Mouse (Mus musculus) hindbrain, postnatal 0 days (tissue): ENCODE results near the gene Bicd1. TPM values are rescaled to one million over a fixed set of nuclear protein-coding genes. Genes with fewer than 3 reads are reported as not detected.

Experiments
- ATAC-seq: fragments of 200-750 bp; cut with Nextera tagmentation; 2 replicates; pipeline ENCODE4 v1.8.0; 2017; ENCODE audit warnings: mild to moderate bottlenecking, moderate TSS enrichment, moderate library complexity
- DNase-seq: peaks from one replicate; pipeline ENCODE4 v3.0.0-alpha.2; 2015; ENCODE audit warnings: low spot score
- H3K27ac ChIP-seq: fragments of 300-500 bp; sonication (generic); 2 replicates; pipeline ENCODE4 v1.5.1; 2014; ENCODE audit warnings: mild to moderate bottlenecking
- H3K27me3 ChIP-seq: fragments of 300-500 bp; sonication (generic); 2 replicates; pipeline ENCODE4 v1.6.1; 2014; ENCODE audit warnings: low read length, mixed read lengths; ENCODE audit not compliant: insufficient read depth
- H3K36me3 ChIP-seq: fragments of 300-500 bp; sonication (generic); 2 replicates; pipeline ENCODE4 v1.6.1; 2014; ENCODE audit warnings: low read length, mixed read lengths; ENCODE audit not compliant: insufficient read depth
- H3K4me1 ChIP-seq: fragments of 300-500 bp; sonication (generic); 2 replicates; pipeline ENCODE4 v1.6.1; 2014; ENCODE audit warnings: antibody characterized with exemption, low read length, mixed read lengths; ENCODE audit not compliant: insufficient read depth
- H3K4me2 ChIP-seq: fragments of 300-500 bp; sonication (generic); 2 replicates; pipeline ENCODE4 v1.6.1; 2014; ENCODE audit warnings: low read depth, mild to moderate bottlenecking, low read length, moderate library complexity, mixed read lengths
- H3K4me3 ChIP-seq: fragments of 300-500 bp; sonication (generic); 2 replicates; pipeline ENCODE4 v1.5.1; 2014; ENCODE audit warnings: low read length
- H3K9ac ChIP-seq: fragments of 300-500 bp; sonication (generic); replicated peaks from 2 replicates; pipeline ENCODE4 v1.6.1; 2014; ENCODE audit warnings: mild to moderate bottlenecking, low read length, moderate library complexity, mixed read lengths
- H3K9me3 ChIP-seq: fragments of 300-500 bp; sonication (generic); 2 replicates; pipeline ENCODE4 v1.6.1; 2016; ENCODE audit warnings: low read length, mixed read lengths
- CTCF ChIP-seq: IDR thresholded peaks from 2 replicates; pipeline ENCODE4 v1.5.1; 2016; ENCODE audit warnings: antibody characterized with exemption, control low read depth, low read depth
- WGBS: fragments of 180-500 bp; shearing (Covaris S2); extraction: QIAGEN DNeasy Blood & Tissue Kit; methylation state at CpG from one replicate; pipeline ENCODE4 v1.1.7; 2014; 5-methylcytosine and 5-hydroxymethylcytosine counted together
- polyA plus RNA-seq: library from polyadenylated mRNA; unstranded; fragments of >200 nt; fragmentation: Nextera tagmentation; extraction: Ambion mirVana; gene quantifications from 2 replicates; pipeline ENCODE4 v1.2.1, GENCODE M21; 2015
- total RNA-seq: library from RNA; depleted of rRNA; stranded (reverse); fragments of >200 nt; gene quantifications from 2 replicates; pipeline ENCODE4 v1.2.3, GENCODE M21; 2014

The Bicd1 gene
- total and polyA plus RNA-seq, 2 experiments from 2014 or later = 33.0 to 37.1 TPM

DNA sequence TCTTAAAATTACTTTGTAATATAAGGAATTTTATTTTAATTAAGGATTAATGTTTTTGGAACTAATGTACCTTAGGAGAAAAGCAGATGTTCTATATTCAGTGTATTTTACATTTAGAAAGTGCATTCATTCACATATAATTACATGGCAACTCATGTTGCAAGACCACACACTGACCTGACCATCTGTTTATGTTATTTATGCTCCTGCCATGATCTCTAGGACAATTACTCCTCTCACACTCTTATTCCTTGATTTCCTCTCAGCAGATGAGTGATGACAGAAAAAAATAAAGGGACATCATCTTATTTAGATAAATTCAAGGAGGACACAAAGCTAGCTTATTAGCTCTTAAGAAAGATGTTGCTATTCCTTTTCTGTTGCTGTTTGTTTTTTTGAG lies 9.3 kb upstream of the Bicd1 start:
- no peaks in the 10 kb centered on the region for H3K36me3 ChIP-seq
- H3K27me3 ChIP-seq = no peaks in the 10 kb centered on the region
- H3K4me1 ChIP-seq = no peaks in the 10 kb centered on the region
- no peak for TF ChIP-seq CTCF
- H3K9ac ChIP-seq = no peak overlapping the region
- no peak for ATAC-seq
- H3K9me3 ChIP-seq = no peaks in the 10 kb centered on the region
- peak; percentile 27 for DNase-seq
- H3K4me3 ChIP-seq = no peak overlapping the region
- no peak overlapping the region for H3K4me2 ChIP-seq
- no peak overlapping the region for H3K27ac ChIP-seq

GRCm38 (mm10) chr6:149409341-149409740 lies 655 bp downstream of the Bicd1 start:
- peak overlapping the region; percentile 91 for H3K9ac ChIP-seq
- no peaks in the 10 kb centered on the region for H3K9me3 ChIP-seq
- DNase-seq (peak; percentile 49), ATAC-seq (peak; percentile 43)
- WGBS = under 1% methylated on average over 11 of the region's 11 CpGs
- no peaks in the 10 kb centered on the region for H3K36me3 ChIP-seq
- H3K4me2 ChIP-seq = peak overlapping the region; percentile 83
- no peak for TF ChIP-seq CTCF
- H3K27me3 ChIP-seq = no peaks in the 10 kb centered on the region
- no peaks in the 10 kb centered on the region for H3K4me1 ChIP-seq
- H3K4me3 ChIP-seq = peak overlapping the region; percentile 63
- peak overlapping the region; percentile 94 for H3K27ac ChIP-seq

GRCm38 (mm10) chr6:149409845-149410244 lies 1.2 kb downstream of the Bicd1 start:
- peak overlapping the region; percentile 83 for H3K4me2 ChIP-seq
- no peaks in the 10 kb centered on the region for H3K36me3 ChIP-seq
- TF ChIP-seq CTCF = no peak
- DNase-seq = peak; percentile 33
- ATAC-seq = no peak
- no peaks in the 10 kb centered on the region for H3K9me3 ChIP-seq
- peak overlapping the region; percentile 94 for H3K27ac ChIP-seq
- H3K4me1 ChIP-seq = no peaks in the 10 kb centered on the region
- no peaks in the 10 kb centered on the region for H3K27me3 ChIP-seq
- 3% methylated on average over 4 of the region's 4 CpGs for WGBS
- H3K9ac ChIP-seq = peak overlapping the region; percentile 91
- peak overlapping the region; percentile 63 for H3K4me3 ChIP-seq

GRCm38 (mm10) chr6:149413256-149413655 lies 4.6 kb downstream of the Bicd1 start:
- H3K9ac ChIP-seq = no peak overlapping the region
- no peak for ATAC-seq
- no peak overlapping the region for H3K4me2 ChIP-seq
- H3K27me3 ChIP-seq = no peaks in the 10 kb centered on the region
- H3K4me1 ChIP-seq = no peaks in the 10 kb centered on the region
- no peak for TF ChIP-seq CTCF
- H3K36me3 ChIP-seq = no peaks in the 10 kb centered on the region
- H3K27ac ChIP-seq = no peak overlapping the region
- no peak overlapping the region for H3K4me3 ChIP-seq
- H3K9me3 ChIP-seq = no peaks in the 10 kb centered on the region
- no peak for DNase-seq

- H3K9ac ChIP-seq = no peak overlapping the region
- no peaks in the 10 kb centered on the region for H3K9me3 ChIP-seq
- H3K36me3 ChIP-seq = no peaks in the 10 kb centered on the region
- H3K4me3 ChIP-seq = no peak overlapping the region
- H3K4me2 ChIP-seq = no peak overlapping the region
- ATAC-seq (no peak), DNase-seq (no peak)
- no peaks in the 10 kb centered on the region for H3K4me1 ChIP-seq
- no peak for TF ChIP-seq CTCF
- H3K27me3 ChIP-seq = no peaks in the 10 kb centered on the region
- H3K27ac ChIP-seq = no peak overlapping the region
Measured at GRCm38 (mm10) chr6:149424748-149425147, 16.1 kb downstream of the Bicd1 start.

DNA sequence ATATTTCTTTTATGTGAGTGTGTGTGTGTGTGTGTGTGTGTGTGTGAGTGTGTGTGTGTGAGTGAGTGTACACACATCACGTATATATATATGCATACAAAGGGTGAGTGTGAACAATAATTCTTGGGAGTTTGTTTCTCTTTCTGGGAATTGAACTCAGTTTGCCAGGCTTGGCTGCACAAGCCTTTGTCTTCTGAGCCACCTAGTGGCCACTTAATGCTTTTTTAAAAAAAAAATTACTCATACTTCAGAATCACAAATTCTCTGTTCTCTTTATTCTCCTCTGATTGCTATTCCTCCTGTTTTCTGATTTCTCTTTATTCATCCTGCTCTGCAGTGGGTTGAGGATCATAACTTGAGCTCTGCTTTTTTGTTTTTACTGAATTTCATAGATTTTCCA lies 30.5 kb downstream of the Bicd1 start:
- H3K4me2 ChIP-seq = no peak overlapping the region
- H3K9me3 ChIP-seq = peaks cover 4% of the 10 kb centered on the region; the same call in 1 of the 2 replicates
- H3K27me3 ChIP-seq = no peaks in the 10 kb centered on the region
- H3K36me3 ChIP-seq = no peaks in the 10 kb centered on the region
- WGBS = 87% methylated on average over 1 of the region's 1 CpGs
- peak; percentile 22; the same call in 1 of the 2 replicates for TF ChIP-seq CTCF
- no peak overlapping the region for H3K27ac ChIP-seq
- DNase-seq = no peak
- H3K4me3 ChIP-seq = no peak overlapping the region
- ATAC-seq = no peak
- no peak overlapping the region for H3K9ac ChIP-seq
- H3K4me1 ChIP-seq = no peaks in the 10 kb centered on the region

GRCm38 (mm10) chr6:149442884-149443283 lies 34.2 kb downstream of the Bicd1 start:
- peak; percentile 85 for DNase-seq
- no peak overlapping the region for H3K9ac ChIP-seq
- 32% methylated on average over 1 of the region's 1 CpGs for WGBS
- TF ChIP-seq CTCF = no peak
- no peak overlapping the region for H3K27ac ChIP-seq
- H3K9me3 ChIP-seq = no peaks in the 10 kb centered on the region
- no peaks in the 10 kb centered on the region for H3K4me1 ChIP-seq
- H3K4me2 ChIP-seq = no peak overlapping the region
- no peak overlapping the region for H3K4me3 ChIP-seq
- no peaks in the 10 kb centered on the region for H3K27me3 ChIP-seq
- peak; percentile 77 for ATAC-seq
- H3K36me3 ChIP-seq = no peaks in the 10 kb centered on the region

DNA sequence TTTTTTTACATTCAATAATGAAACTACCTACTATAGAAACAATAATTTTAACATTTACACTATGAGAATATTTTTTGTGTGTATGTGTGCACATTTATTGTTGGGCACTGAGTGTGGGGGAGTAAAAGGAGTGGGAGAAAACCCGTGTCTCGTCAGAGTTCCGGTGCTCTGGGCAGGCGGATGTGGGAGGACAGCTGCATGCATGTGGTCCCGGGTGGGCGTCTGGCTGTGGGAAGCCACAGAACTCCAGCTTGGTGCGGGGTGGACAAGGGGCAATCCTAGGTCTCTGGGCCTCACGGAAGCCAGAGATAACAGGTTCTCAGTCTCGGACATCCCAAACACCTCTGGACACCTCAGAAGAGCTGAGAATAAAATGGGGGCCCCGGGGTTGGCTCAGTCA lies 37.2 kb downstream of the Bicd1 start:
- DNase-seq = no peak
- no peaks in the 10 kb centered on the region for H3K27me3 ChIP-seq
- no peak overlapping the region for H3K27ac ChIP-seq
- H3K9me3 ChIP-seq = no peaks in the 10 kb centered on the region
- 79% methylated on average over 10 of the region's 10 CpGs for WGBS
- H3K4me1 ChIP-seq = no peaks in the 10 kb centered on the region
- H3K36me3 ChIP-seq = no peaks in the 10 kb centered on the region
- H3K4me3 ChIP-seq = no peak overlapping the region
- H3K9ac ChIP-seq = no peak overlapping the region
- H3K4me2 ChIP-seq = no peak overlapping the region
- no peak for TF ChIP-seq CTCF
- ATAC-seq = no peak
